Mouse (Mus musculus) midbrain, embryonic 13.5 days (tissue): ENCODE results near the gene Lamc3. TPM values are rescaled to one million over a fixed set of nuclear protein-coding genes. Genes with fewer than 3 reads are reported as not detected.
A peak's percentile ranks its signal among the peaks of the same experiment; 100 is the strongest.

Source experiments
- ATAC-seq: fragments of 200-750 bp; cut with Nextera tagmentation; 2 replicates; pipeline ENCODE4 v1.8.0; 2017; ENCODE audit warnings: mild to moderate bottlenecking, moderate TSS enrichment, moderate library complexity
- H3K27ac ChIP-seq: fragments of 300-500 bp; sonication (generic); 2 replicates; pipeline ENCODE4 v1.5.1; 2015; ENCODE audit warnings: inconsistent platforms, mild to moderate bottlenecking, moderate library complexity
- H3K27me3 ChIP-seq: fragments of 300-500 bp; sonication (generic); 2 replicates; pipeline ENCODE4 v1.6.1; 2015; ENCODE audit warnings: mild to moderate bottlenecking, inconsistent platforms
- H3K36me3 ChIP-seq: fragments of 300-500 bp; sonication (generic); 2 replicates; pipeline ENCODE4 v1.6.1; 2015; ENCODE audit warnings: mild to moderate bottlenecking, inconsistent platforms
- H3K4me1 ChIP-seq: fragments of 300-500 bp; sonication (generic); replicated peaks from 2 replicates; pipeline ENCODE4 v1.6.1; 2015; ENCODE audit warnings: inconsistent platforms
- H3K4me2 ChIP-seq: fragments of 300-500 bp; sonication (generic); replicated peaks from 2 replicates; pipeline ENCODE4 v1.6.1; 2015; ENCODE audit warnings: moderate library complexity, mild to moderate bottlenecking, inconsistent platforms
- H3K4me3 ChIP-seq: fragments of 300-500 bp; sonication (generic); replicated peaks from 2 replicates; pipeline ENCODE4 v1.5.1; 2015; ENCODE audit warnings: mild to moderate bottlenecking, inconsistent platforms
- H3K9ac ChIP-seq: fragments of 300-500 bp; sonication (generic); replicated peaks from 2 replicates; pipeline ENCODE4 v1.6.1; 2015; ENCODE audit warnings: mild to moderate bottlenecking, inconsistent platforms
- H3K9me3 ChIP-seq: fragments of 300-500 bp; sonication (generic); 2 replicates; pipeline ENCODE4 v1.6.1; 2016; ENCODE audit warnings: mild to moderate bottlenecking, inconsistent platforms
- WGBS: fragments of 180-500 bp; shearing (Covaris S2); methylation state at CpG from one replicate; pipeline ENCODE4 v1.1.7; 2015; 5-methylcytosine and 5-hydroxymethylcytosine counted together
- polyA plus RNA-seq: library from polyadenylated mRNA; unstranded; fragments of >200 nt; fragmentation: Nextera tagmentation; extraction: Ambion mirVana; gene quantifications from 2 replicates; pipeline ENCODE4 v1.2.1, GENCODE M21; 2015

Lamc3 gene
- polyA plus RNA-seq, 1 experiment from 2014 or later: 6.8 TPM

DNA sequence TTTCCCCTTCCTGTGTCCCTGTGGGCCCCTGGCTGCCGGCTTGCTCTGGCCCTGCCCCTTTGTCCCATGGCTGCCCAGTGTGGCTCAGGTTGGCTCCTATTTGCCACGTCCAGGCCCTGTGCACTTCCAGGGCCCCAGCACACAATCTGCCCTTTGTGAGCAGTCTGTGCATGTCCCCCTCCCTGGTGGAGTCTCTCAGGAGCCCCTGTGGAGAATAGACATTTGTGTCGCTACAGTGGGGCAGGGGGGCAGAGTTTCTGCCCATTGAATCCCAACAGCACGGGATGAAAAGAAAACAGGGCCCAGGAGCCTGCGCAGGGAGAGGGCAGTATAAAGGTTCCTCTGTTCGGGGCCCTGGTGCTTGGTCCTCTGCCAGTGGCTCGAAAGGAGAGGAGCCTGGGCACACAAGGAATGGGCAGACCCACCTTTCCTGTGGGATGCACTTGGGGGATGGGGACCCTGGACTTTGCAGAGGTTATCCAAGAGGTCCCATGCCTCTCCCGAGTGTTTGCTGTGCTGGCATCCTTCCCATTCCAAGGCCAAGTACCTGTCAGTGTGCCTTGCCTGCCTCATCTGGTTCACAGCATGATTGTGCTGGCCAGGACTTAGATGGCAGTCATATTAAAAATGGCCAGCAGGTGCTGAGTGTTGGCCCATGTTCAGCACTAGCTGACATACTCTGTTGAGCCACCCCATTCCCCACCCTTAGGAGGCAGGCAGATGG, 75.6 kb downstream of the Lamc3 start:
- peak overlapping the region; percentile 78 for H3K27ac ChIP-seq
- peaks cover 17% of the 10 kb centered on the region for H3K4me1 ChIP-seq
- no peak overlapping the region for H3K4me3 ChIP-seq
- no peak overlapping the region for H3K4me2 ChIP-seq
- no peaks in the 10 kb centered on the region for H3K36me3 ChIP-seq
- no peaks in the 10 kb centered on the region for H3K27me3 ChIP-seq
- ATAC-seq: peak; percentile 91
- no peaks in the 10 kb centered on the region for H3K9me3 ChIP-seq
- WGBS: 60% methylated on average over 8 of the region's 8 CpGs
- H3K9ac ChIP-seq: peak overlapping the region; percentile 32; the same call in 1 of the 2 replicates

GRCm38 (mm10) chr2:31963491-31963890, 76.4 kb downstream of the Lamc3 start:
- Histone ChIP-seq H3K36me3 (no peaks in the 10 kb centered on the region), H3K27me3 (no peaks in the 10 kb centered on the region), H3K27ac (peak overlapping the region; percentile 72), H3K4me2 (no peak overlapping the region), H3K9me3 (no peaks in the 10 kb centered on the region), H3K9ac (no peak overlapping the region), H3K4me3 (no peak overlapping the region), H3K4me1 (peaks cover 17% of the 10 kb centered on the region)
- no peak for ATAC-seq
- WGBS: 85% methylated on average over 7 of the region's 7 CpGs

DNA sequence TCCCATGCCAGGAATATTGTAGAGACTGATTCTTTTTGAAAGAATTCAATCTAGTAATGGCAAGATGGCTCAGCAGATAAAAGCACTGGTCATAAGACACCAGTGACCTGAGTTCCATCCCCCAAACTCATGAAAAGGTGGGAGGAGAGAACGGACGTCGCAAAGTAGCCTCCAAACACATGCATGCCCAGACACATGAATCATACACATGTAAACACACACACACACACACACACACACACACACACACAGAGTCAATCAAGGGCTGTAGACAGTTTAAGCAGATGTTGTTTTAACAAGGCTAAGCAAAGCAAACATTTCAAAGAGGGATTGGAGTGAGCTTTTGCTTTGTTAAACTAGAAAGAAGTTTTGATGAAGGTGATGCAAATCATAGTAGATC, 77.1 kb downstream of the Lamc3 start:
- no peak overlapping the region for H3K27ac ChIP-seq
- no peaks in the 10 kb centered on the region for H3K9me3 ChIP-seq
- H3K4me1 ChIP-seq: peaks cover 17% of the 10 kb centered on the region
- H3K4me3 ChIP-seq: no peak overlapping the region
- H3K36me3 ChIP-seq: peaks cover 3% of the 10 kb centered on the region; the same call in 1 of the 2 replicates
- no peak overlapping the region for H3K4me2 ChIP-seq
- WGBS: 83% methylated on average over 3 of the region's 3 CpGs
- H3K9ac ChIP-seq: no peak overlapping the region; the same call in 1 of the 2 replicates
- no peaks in the 10 kb centered on the region for H3K27me3 ChIP-seq
- ATAC-seq: no peak

DNA sequence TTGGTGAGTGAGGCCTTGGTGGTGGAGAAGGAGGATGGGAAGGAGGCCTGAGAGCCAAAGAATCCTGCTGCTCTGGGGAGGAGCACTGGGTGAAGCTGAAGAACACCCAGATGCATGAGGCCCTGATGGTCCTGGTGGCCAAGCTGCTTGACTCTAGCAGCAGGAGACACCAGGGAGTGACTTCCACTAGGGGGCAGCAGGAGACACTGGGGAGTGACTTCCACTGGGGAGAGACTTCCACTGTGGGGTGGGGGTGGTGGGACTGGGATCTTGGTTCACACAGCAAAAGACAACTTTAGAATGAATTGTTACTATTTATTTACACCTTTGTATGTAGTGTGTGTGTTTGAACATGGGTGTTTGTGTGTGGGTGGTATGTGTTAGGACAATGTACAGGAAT, 78.0 kb downstream of the Lamc3 start:
- no peak for ATAC-seq
- peaks cover 17% of the 10 kb centered on the region for H3K4me1 ChIP-seq
- H3K36me3 ChIP-seq: peaks cover 9% of the 10 kb centered on the region; the same call in 1 of the 2 replicates

DNA sequence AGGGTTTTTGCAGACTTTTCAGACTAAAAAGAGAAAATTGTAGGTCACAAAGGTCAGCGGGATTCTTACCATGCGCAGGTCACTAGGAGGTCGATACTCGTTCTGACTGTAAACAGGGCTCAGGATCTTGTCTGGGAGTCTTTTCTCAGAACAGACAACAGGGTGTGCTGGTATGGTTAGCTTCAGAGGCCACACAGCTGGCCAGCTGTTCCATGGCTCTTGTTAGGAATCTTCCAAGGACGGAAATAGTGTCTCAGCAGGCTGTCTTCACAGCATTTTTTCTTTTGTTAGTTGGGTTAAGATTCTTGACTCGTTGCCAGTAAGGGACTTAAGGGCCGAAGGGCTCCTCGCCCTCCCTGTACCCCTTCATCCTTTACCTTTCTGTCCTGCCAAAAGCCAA, 79.7 kb downstream of the Lamc3 start:
- Histone ChIP-seq H3K36me3 (peaks cover 19% of the 10 kb centered on the region), H3K4me3 (no peak overlapping the region), H3K27me3 (no peaks in the 10 kb centered on the region), H3K4me2 (no peak overlapping the region), H3K4me1 (peaks cover 15% of the 10 kb centered on the region), H3K27ac (no peak overlapping the region), H3K9ac (no peak overlapping the region), H3K9me3 (no peaks in the 10 kb centered on the region)
- ATAC-seq: no peak
- 80% methylated on average over 8 of the region's 8 CpGs for WGBS

More for the DNA sequence above, 78.0 kb downstream of the Lamc3 start:
- H3K27me3 ChIP-seq: no peaks in the 10 kb centered on the region
- H3K9ac ChIP-seq: no peak overlapping the region
- no peak overlapping the region for H3K27ac ChIP-seq
- H3K4me3 ChIP-seq: no peak overlapping the region
- H3K9me3 ChIP-seq: no peaks in the 10 kb centered on the region
- no peak overlapping the region for H3K4me2 ChIP-seq

- peaks cover 18% of the 10 kb centered on the region for H3K4me1 ChIP-seq
- H3K27me3 ChIP-seq: no peaks in the 10 kb centered on the region
- peaks cover 35% of the 10 kb centered on the region for H3K36me3 ChIP-seq
- 87% methylated on average over 4 of the region's 4 CpGs for WGBS
- no peak for ATAC-seq
- H3K4me2 ChIP-seq: no peak overlapping the region
- H3K9me3 ChIP-seq: no peaks in the 10 kb centered on the region
- no peak overlapping the region for H3K27ac ChIP-seq
- H3K4me3 ChIP-seq: no peak overlapping the region
- no peak overlapping the region for H3K9ac ChIP-seq
Observed at GRCm38 (mm10) chr2:31972589-31972988, 85.5 kb downstream of the Lamc3 start.

DNA sequence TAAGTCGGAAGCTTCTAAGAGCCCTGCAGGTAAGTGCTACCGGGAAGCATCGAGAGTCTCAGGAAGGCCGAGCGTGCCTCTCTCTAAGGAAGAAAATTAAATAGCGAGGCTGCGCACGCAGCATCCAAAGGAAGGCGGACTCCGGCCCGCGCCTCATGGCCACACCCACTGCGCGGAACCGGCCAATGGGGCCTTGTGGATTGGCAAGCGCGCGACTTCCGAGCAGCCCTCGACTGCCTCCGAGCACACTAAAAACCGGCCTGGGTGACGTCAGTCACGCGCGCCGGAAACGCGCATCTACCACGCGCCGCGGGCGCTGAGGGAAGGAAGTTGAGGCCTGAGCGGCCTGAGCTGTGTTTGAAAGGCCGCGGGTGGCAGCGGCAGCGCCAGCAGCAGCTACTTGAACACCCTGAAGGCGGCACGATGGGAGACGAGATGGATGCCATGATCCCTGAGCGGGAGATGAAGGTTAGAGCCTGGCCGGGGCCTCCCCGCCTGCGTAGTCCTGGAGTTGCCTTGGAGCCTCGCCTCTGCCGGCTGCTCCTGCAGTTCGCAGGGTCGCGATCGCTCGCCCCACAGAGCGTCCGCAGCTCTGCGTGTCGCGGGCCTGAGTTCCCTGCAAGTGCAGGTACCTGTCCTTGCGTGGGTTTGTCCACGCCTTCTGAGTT, 87.2 kb downstream of the Lamc3 start, which contains the start of gene Nup214:
TSS of gene Nup214 (plus strand) at position 296 of the 668 bp plus-strand sequence.
- ATAC-seq: peak; percentile 99
- peak within 1 kb of the TSS; percentile 75 for H3K27ac ChIP-seq
- H3K4me1 ChIP-seq: peaks cover 18% of the 10 kb centered on the region
- H3K36me3 ChIP-seq: peaks cover 47% of the 10 kb centered on the region
- peak within 1 kb of the TSS; percentile 95 for H3K9ac ChIP-seq
- no peaks in the 10 kb centered on the region for H3K9me3 ChIP-seq
- H3K4me2 ChIP-seq: peak within 1 kb of the TSS; percentile 98
- H3K27me3 ChIP-seq: no peaks in the 10 kb centered on the region
- WGBS: under 1% methylated on average over 60 of the region's 60 CpGs
- H3K4me3 ChIP-seq: peak within 1 kb of the TSS; percentile 98

- H3K9me3 ChIP-seq: no peaks in the 10 kb centered on the region
- H3K4me3 ChIP-seq: peak overlapping the region; percentile 98
- peak overlapping the region; percentile 95 for H3K9ac ChIP-seq
- 10% methylated on average over 13 of the region's 13 CpGs for WGBS
- H3K4me1 ChIP-seq: peaks cover 18% of the 10 kb centered on the region
- peak overlapping the region; percentile 98 for H3K4me2 ChIP-seq
- peaks cover 45% of the 10 kb centered on the region for H3K36me3 ChIP-seq
- no peaks in the 10 kb centered on the region for H3K27me3 ChIP-seq
- H3K27ac ChIP-seq: peak overlapping the region; percentile 75
- ATAC-seq: no peak
Observed at GRCm38 (mm10) chr2:31974809-31975371, 87.8 kb downstream of the Lamc3 start.

- Histone ChIP-seq H3K4me2 (no peak overlapping the region), H3K36me3 (peaks cover 99% of the 10 kb centered on the region), H3K27me3 (no peaks in the 10 kb centered on the region), H3K9me3 (no peaks in the 10 kb centered on the region), H3K27ac (no peak overlapping the region), H3K9ac (no peak overlapping the region), H3K4me3 (no peak overlapping the region), H3K4me1 (no peaks in the 10 kb centered on the region)
- WGBS: 96% methylated on average over 1 of the region's 1 CpGs
- ATAC-seq: no peak
Observed at GRCm38 (mm10) chr2:31987774-31988173, 100.7 kb downstream of the Lamc3 start.

GRCm38 (mm10) chr2:31990961-31991360, 103.9 kb downstream of the Lamc3 start:
- WGBS: 98% methylated on average over 4 of the region's 4 CpGs
- H3K4me2 ChIP-seq: no peak overlapping the region
- no peak overlapping the region for H3K9ac ChIP-seq
- no peak overlapping the region for H3K4me3 ChIP-seq
- ATAC-seq: no peak
- no peaks in the 10 kb centered on the region for H3K4me1 ChIP-seq
- no peaks in the 10 kb centered on the region for H3K27me3 ChIP-seq
- no peak overlapping the region for H3K27ac ChIP-seq
- H3K36me3 ChIP-seq: peaks cover 96% of the 10 kb centered on the region
- H3K9me3 ChIP-seq: no peaks in the 10 kb centered on the region

DNA sequence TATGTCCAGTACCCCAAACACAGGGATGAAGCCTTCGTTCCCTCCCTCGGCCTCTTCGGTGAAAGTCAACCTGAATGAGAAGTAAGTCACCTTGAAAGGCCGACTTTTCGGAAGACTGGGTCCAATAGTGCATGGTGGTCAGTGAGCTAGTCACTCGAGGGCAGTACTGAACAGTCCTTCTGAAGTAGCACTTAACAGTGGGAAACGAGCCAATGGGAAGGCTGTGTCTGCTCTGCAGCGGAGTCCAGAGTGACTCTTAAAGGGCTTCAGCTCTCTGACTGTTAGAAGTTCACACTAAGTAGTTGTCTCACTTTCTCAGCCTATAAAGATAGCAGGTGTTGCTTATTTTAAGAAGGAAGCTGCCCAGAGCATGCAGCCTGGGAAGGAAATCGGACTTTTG, 107.8 kb downstream of the Lamc3 start:
- no peak for ATAC-seq
- H3K4me3 ChIP-seq: no peak overlapping the region
- no peaks in the 10 kb centered on the region for H3K27me3 ChIP-seq
- WGBS: 93% methylated on average over 9 of the region's 9 CpGs
- H3K4me1 ChIP-seq: no peaks in the 10 kb centered on the region
- peaks cover 96% of the 10 kb centered on the region for H3K36me3 ChIP-seq
- no peak overlapping the region for H3K27ac ChIP-seq
- H3K4me2 ChIP-seq: no peak overlapping the region
- H3K9me3 ChIP-seq: no peaks in the 10 kb centered on the region
- H3K9ac ChIP-seq: no peak overlapping the region

DNA sequence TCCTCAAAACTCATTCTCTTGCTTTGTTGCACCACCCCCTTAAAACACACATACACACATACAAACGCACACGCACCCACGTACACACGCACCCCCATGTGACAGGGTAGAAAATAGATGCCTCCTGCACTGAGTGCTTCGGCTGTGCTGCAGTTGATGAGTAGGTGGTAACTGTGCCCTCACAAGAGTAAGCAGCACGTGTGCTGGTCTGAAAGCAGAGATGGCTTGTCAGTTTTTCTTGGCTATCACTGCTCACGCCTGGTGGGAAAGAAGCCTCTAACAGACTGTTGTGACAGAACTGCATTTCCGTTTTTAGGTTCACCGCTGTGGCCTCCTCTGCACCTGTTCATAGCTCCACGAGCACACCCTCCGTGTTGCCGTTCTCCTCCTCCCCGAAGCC, 109.0 kb downstream of the Lamc3 start:
- ATAC-seq: no peak
- Histone ChIP-seq H3K9ac (no peak overlapping the region), H3K4me1 (no peaks in the 10 kb centered on the region), H3K9me3 (no peaks in the 10 kb centered on the region), H3K36me3 (peaks cover 93% of the 10 kb centered on the region), H3K27ac (no peak overlapping the region), H3K27me3 (no peaks in the 10 kb centered on the region), H3K4me3 (no peak overlapping the region), H3K4me2 (no peak overlapping the region)
- 95% methylated on average over 13 of the region's 13 CpGs for WGBS
